Mouse (Mus musculus): ENCODE measurements around the gene Angptl2.

Angptl2 gene

DNA sequence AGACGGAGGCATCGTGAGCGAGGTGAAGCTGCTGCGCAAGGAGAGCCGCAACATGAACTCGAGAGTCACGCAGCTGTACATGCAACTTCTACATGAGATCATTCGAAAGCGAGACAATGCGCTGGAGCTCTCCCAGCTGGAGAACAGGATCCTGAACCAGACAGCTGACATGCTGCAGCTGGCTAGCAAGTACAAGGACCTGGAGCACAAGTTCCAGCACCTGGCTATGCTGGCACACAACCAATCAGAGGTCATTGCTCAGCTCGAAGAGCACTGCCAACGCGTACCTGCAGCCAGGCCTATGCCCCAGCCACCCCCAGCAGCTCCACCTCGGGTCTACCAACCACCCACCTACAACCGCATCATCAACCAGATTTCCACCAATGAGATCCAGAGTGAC lies 12.7 kb downstream of the Angptl2 start:
- no peak for DNase-seq (ENCODE audit: inconsistent ontology term)

DNA sequence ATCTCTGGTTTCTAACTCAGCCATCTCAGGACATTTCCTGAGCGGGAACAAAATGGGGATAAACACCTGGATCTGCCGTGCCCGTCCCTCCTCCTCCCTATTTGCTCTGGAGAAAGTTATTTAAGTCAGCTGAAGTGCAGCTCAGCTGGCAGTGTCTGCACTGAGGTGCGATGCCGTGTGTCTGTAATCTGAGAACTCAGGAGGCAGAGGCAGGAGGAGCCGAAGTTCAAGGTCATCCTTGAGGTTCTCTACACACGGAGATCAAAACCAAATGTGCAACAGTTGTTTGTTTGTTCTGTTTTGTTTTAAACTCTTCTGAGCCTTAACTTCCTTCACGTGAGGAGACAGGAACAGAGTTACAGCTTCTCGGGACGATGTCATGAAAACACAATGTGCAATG lies 14.8 kb downstream of the Angptl2 start:
- DNase-seq (ENCODE audit: inconsistent ontology term) = no peak

DNA sequence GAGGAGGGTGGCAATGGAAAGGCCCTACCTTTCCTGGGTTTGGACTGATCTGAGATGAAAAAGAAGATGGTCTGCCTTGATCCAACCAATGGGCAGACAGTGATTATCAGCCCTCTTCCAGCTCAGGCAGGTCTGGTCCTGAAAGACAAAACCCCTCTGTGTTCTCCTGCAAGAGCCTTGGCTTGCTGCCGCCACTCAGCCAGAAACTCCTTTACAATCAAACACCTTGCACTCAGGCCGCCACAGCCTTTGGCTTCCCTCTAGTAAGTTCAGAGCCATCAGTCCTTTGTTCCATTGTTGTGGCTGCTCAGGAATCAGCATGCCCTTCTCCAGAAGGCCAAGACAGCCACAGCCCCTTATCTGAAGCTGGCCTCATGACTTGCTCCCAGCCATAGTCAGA lies 15.9 kb downstream of the Angptl2 start:
- no peak for DNase-seq (ENCODE audit: inconsistent ontology term)

DNA sequence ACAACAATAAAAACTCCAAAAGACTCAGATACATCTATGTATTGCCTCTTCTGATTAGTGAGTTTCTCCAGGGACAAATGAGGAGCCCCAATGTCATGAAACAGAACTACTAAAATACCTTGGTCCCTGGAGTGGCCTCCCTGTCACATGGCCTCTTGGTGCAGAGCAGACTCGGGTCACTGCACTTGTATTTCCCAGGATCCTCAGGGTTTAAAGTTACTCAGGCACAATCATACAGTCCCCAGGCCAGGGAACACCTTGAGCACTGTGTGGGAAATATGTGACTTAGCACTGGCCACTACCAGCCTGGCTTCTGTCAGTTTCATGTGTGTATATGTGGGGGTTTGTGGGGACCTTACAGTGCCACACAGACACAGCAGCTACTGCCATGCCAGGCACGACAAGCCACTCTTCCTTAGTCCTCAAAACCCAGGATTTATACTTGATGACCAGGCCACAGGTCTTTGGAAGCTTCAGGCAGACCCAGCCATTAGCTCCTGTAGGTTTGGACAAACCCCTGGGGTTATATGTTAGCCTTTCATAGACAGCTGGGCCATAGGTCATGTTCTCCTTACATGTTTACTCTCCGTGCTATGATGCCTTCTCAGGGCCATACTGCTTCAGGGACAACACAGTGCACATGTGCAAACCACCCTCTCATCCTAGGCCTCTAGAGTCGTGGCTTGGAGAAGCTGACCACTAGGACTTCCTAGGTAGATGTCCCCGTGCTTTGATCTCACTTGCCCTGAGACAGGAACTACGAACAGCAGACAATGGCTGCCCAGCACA lies 17.1 kb downstream of the Angptl2 start:
- no peak for DNase-seq (ENCODE audit: inconsistent ontology term)

DNA sequence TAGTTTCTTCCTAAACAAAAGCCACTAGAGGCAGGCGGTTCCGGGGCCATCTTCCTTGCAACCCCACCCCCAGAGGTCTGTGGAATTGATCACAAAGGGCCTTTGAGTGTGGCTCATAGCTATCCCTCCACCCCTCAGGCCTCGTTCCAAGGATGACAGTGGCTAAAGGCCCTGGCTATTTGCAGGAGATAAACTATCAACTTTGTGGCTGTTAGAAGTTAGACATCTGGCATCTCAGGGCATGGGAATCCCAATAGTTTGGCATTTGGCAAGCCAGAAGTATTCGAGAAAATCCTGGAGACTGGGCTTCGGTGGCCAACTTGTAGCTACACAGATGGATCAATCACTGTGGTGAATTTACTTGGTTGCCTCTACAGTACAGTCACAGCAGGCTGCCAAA lies 18.0 kb downstream of the Angptl2 start:
- peak; percentile 92 for DNase-seq (ENCODE audit: inconsistent ontology term)

DNA sequence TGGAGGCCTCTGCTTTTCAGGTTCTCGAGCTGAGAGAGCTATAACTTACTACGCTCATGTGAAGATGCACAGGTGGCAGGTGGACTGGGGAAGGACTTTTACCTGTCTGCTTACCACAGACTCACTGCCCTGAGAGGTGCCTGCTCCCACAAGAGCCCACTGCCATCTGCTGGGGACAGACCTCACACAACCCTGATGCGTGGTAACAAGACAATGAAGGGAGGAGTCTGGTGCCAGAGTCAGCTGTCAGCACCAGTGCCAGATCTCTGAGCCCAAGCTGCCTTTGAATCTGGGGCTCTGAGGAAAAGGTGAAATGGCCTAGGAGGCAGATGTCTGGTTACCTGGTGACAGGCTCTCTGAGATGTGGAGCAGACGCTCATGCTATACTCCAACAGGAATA lies 19.0 kb downstream of the Angptl2 start:
- DNase-seq (ENCODE audit: inconsistent ontology term) = peak; percentile 34

DNA sequence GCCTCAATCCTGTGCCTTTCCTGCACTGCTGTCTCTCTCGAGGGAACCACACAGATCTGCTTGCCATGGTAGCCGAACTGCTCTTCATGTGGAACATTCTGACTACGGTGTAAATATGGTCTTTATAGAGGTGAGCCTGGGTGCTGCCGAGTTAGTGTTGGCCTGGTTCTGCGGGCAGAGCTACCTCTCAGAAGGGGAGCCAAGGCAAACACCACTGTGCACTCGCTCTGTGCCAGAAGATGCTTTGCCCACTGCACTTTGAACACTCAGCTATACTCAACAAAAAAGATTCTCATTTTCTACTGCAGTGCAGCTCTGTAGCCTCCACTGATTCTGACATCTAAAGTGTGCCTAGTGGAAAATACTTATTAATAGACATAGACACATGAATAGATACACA lies 21.7 kb downstream of the Angptl2 start:
- no peak for DNase-seq (ENCODE audit: inconsistent ontology term)

DNA sequence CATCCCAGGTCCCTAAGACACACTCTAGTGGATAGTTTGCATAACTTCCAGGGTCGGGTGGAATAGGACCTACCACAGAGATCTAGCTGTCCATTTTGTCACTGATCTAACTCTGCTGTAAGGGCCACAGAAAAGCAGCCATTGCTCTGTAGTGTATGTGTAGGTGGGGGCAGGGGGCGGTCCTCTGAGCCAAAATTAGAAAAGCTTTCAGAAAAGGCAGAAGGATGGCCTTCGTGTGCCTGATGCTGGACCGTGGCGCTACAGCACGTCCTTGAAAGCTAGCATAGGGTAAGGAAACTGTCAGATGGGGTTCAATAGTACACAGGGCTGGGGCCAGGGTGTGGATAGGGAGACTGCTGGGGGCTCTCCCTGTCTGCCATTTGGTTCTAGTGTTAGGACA lies 29.0 kb downstream of the Angptl2 start:
- DNase-seq (ENCODE audit: inconsistent ontology term) = no peak

DNA sequence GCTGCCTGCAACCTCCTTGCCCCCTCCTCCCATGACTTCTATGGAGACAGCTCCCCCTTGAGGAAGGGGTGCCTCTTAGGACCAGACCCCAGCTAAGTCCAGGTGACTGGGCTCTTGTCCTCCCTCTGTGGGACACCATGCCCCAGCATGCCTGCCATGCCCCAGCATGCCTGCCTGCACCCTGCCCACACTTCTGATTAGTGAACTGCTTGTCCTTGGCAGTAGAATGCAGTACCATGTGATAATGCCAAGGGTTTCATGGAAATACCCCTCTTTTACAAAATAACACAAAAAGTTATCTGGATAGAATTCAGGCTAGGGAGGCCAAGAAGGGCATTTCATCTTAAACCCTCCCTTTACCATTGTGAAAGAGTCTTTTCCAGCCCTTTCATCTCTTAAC lies 29.5 kb downstream of the Angptl2 start:
- no peak for DNase-seq (ENCODE audit: inconsistent ontology term)

DNA sequence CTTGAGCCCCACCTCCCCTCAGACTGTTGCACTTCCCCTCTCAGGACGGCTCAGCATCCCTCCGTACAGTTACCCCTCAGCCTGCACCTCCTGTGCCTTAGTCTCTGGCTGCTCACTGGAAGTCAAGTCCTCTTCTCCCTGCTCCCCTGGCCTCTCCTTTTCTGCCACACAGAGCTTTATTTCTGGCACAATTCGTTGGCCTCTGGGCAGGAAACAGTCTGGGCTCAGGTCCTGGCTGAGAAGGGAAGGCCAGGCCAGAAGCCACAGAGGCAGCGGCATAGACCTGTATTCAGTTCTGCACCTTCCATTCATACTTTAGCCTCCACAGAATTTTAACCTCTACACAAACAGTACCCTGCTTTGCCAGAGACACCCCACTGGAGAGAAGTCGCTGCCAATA lies 31.0 kb downstream of the Angptl2 start:
- DNase-seq (ENCODE audit: inconsistent ontology term) = no peak

DNA sequence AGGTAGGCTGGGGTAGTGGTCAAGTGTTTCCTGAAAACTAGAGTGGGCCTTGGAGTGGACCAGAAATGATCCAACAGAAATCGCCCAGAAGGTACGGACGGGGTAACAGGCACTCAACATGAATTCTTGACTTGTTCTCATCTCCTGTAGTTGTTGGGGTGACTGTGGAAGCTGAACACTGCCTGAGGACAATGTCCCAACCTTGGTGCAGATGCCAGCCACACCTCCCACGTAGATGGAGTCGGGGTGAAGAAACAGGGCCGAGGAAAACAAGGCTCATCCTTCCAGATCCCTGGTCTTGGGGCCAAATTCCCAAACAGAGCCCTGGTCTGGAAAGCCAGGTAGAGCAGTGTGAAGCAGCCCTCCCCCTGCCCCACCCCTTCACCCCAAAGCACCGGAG lies 32.7 kb downstream of the Angptl2 start:
- DNase-seq (ENCODE audit: inconsistent ontology term) = no peak

DNA sequence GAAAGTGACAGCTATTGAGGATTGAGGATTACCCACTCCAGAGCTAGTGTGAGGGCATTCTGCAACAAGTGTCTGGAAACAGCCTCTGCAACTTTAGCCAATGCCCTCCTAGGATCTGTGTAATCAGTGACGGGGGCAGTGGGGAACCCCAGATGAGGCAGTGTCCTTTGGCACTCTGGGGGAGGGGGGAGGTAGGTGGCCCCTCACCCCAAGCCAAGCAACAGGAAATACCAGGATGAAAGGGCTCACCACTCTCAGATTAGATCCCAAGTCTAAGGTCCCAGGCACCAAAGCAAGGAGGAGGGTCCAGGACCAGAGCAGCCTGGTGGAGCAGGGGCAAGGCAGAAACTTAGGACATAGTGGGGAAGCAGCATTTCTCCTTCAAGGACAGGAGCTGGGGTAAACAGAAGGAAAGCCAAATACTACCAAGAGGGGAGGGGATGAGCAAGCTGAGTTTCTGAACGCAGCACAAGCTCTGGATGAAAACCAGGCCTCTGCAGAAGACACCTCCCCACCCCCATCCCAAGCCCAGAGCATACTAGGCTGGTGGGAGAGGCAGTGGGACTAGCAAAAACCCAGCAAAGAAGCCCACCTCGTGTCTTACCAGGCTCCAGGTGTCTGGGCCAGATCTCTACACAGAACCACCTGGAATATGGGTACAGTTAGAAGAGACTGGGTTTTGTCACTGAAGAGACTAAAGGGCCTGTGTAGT lies 34.2 kb downstream of the Angptl2 start:
- DNase-seq (ENCODE audit: inconsistent ontology term) = no peak

DNA sequence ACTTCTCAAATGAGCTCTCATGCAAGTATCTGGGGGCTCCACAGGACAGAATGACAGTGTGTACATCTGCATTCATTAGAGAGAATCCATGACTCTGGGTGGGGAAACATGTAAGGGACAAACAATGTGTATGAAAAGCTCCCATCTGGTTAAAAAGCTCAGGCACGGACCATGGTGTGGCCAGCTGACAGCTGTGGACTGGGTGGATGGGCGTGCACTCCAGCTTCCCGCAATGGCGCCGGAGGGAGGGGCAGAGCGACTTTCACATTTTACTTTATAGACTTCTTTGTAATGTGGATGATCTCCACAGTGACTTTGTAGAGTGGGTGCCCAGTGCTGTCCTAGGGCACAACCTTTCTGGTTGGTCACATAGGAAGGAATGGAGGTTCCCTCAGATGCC lies 36.9 kb downstream of the Angptl2 start:
- DNase-seq (ENCODE audit: inconsistent ontology term) = no peak

DNA sequence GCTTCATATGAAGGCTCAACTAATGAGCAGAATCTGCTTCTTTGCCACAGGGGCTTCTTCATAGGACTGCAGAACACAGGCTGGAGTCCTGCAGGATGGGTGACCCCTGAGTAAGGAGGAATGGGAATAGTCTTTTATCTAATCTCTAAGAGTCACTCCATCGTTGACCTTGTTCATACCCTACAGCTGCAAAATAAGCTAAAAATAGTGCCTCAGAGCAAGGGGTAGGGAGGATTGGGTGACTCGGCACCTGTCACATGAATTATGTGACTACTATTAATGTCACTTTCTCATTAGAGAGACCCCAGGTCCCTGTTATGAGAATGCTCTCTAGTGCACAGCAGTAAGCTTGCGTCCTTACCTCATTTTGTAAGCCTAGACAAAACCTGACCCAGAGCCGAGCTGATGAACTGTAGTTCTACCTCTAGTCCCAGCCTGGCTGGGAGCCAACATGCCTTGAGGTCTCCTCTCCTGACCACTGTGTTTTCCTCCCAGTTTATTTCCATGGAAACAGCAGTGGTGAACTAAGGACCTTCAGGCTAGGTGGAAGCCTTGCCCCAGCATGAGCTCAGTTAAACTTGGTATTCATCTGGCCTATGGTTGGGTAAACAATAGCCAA lies 37.8 kb downstream of the Angptl2 start:
- peak; percentile 26 for DNase-seq (ENCODE audit: inconsistent ontology term)

DNA sequence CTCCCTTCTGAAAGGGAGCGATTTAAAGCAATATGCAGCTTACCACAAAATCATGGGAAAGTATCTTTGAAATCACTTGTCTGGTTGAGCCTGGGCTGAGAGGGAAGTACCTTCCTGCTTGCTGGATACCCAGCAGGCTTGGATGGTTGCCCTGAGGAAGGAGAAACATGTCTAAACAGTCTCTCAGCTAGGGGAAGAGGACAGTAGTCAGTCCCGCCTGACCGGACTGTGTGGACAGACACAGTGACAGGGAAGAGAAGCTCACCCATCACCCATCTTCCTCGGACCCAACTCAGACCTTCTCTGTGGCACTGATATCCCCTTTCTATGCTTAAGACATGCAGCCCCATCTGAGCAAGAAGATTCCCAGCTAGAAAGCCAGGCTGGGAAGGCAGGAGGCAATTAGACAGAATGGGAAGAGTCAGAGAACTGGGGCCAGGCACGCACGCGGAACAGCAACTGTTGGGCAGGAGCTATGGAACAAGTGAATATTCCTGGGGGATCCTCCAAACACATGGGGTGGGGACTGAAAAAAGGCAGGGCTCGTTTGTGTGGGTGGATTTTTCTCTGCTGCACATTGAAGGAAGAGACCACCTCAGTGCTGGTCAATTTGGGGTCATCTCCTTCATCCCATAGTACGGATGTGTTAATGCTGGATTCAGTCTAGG lies 38.6 kb downstream of the Angptl2 start:
- DNase-seq (ENCODE audit: inconsistent ontology term) = no peak

DNA sequence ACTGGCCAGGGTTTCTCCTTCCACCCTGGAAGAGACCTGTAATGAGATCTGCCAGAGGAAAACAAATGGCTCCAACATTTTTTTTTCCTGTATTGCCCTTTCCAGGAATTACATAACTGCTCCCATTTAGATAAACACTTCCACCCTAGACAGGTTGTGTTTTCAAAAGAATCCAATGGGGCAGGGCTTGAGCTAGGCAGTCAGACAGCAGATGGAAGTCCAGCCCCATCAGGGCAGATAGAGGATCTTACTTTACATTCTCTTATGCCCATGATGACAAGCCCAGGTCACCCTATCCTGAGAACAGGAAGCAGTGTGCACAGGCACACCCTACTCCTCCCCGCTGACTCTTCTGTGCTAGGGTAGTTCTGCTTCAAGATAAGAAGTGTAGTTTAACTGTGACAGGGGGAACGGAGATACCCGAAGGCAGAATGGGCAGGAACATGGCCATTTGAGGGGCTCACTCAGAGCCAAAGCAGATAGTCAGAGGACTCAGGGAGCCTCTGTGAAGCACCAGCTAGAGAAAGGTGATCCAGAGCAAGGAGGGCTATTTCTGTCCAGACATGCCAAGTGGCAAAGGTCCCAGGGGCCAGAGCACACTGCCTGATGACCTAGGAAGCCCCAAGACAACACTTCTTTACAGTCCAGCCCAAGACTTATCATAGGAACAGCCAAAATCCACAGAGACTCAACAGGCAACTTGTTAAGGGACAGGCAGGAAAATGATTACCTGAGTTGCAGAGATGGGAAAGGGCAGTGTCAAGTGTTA lies 41.1 kb downstream of the Angptl2 start:
- DNase-seq (ENCODE audit: inconsistent ontology term) = no peak

DNA sequence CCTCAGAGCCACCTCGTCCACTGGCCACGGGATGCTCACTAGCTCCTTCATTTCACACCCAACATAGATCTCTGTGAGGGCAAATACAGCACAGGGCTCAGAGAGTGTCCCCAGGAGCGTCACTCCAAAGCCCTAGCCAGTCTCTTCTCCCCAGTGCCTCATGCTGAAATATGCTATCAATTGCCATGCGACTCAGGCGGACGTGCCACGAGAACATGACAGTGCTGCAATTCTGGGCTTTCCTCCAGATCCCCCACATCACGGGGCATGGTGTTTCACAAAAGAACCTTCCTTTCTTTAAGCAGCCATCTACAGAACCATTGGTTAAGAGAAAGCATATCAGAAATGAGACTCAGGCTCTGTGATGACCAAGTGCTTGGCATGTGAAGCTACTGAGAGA lies 44.9 kb downstream of the Angptl2 start:
- peak; percentile 40 for DNase-seq (ENCODE audit: inconsistent ontology term)

DNA sequence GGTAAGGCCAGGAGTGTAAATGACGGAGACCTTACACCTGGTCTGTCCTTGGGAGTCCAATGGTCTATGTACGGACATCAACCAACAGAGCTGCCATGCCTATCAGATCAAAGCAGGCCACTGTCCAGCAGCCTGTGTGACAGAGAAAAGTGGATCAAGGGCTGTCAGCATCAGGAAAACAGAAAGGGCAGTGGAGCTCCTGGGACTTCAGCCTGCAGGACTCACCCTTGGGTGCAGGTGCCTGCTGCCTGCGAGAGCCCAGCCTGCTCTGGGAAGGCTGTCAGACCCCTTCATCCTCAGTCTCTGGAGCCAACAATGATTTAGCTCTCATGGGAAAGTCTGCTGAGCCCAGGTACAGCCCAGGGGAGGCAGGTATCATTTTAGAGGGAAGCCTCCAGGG lies 45.6 kb downstream of the Angptl2 start:
- no peak for DNase-seq (ENCODE audit: inconsistent ontology term)

DNA sequence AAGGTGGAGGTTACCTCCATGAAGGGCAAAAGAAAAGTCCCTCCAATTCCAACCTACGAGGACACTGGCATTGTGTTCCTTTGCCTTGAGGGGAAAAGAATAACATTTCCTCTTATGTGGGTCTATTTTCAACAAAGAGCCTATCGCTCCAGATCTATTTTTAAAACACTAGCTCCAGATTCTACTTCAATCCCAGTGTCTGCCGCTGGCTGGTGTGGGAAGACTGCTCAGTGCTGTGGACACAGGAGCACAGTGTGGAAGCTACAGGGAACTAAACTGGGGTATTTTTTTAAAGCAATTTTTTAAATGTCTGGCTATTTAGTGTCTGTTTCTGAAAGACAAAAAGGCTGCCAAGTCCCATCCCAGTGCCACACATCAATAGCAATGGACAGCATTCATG lies 49.9 kb downstream of the Angptl2 start:
- DNase-seq (ENCODE audit: inconsistent ontology term) = no peak

DNA sequence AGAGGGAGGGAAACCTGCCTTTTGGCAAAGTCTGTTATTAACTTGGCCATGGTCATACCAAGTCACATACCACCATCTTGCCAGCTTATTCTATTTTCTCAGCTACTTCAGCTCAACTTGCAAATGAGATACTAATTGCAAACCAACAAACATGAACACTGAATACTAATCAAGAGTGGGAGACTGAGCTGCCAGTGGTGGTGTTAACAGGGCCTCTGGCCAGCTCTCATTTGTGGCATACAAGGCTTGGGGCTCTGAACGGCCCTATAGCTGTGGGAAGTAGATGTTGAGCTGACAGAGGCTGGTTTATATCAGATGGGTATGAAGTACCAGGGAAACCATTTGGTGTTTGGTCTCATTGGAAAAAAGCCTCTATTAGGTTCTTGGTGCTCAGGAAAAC lies 51.2 kb downstream of the Angptl2 start:
- no peak for DNase-seq (ENCODE audit: inconsistent ontology term)

DNA sequence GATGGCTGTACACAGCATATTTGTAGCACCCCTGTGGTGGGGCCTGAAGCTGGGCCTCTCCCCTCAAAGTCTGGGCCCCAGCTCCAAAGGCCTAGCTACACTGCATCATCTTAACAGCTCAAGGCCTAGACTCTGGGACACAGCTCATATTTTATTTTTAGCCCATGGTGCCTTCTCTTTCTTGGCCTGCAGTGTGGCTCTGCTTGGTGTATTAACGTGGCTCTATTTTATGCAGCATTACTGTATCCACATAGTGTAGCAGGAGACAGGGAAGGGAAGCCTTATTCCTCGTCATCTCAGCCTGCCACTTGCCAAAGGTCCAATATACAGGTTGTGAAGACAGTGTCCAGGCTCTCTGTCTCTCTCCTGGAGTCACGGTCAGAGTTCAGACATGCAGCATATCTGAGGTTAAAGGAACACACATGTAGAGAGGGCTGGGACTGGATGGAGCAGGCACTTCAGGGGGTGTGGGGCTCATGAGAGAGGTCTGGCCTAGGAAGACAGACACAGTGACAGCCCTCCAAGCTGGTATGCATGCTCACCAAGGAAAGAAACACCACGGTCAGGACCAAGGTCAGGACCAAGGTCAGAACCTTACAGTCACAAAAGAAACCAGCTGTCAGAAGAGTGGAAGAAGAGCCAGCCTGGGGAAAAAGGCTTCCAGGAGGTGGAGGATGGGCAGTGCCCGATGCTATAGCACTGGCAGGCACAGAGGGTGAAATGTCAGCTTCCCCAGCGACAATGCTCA lies 52.7 kb downstream of the Angptl2 start:
- no peak for DNase-seq (ENCODE audit: inconsistent ontology term)
